Mouse (Mus musculus) hindlimb bud, embryonic 11.5 days (tissue): ENCODE results near the gene Olfr1370.
"Not testable (repeated sequence)": the region's sequence is repeated elsewhere in the genome, so short reads cannot be mapped to it uniquely, and the experiment has no call there.

Experiments used
- DNase-seq: peaks from one replicate; pipeline ENCODE4 v3.0.0-alpha.2; 2012; ENCODE audit warnings: low read depth, low spot score; ENCODE audit errors: extremely low spot score

Olfr1370 gene

DNA sequence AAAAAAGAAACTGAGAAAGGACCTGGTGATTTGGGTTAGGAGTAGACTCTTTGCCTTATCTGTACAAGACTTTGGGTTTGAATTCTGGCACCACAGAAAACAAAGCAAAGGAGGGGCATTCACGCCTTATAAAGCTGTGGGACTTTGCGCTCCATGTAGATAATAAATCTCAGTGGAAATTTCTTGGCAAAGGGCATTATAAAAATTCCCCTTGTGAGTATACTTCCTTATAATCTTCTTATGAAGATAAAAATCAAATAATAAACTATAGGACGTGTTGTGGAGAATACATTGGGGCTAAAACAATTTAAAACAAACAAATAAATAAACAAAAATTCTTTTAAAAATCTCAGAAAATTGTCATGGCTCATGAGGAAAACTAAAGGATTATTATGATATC lies at the start of gene Olfr1370:
Gene Olfr1370, minus strand, starts transcription at position 101 of the 400 bp plus-strand sequence.
- DNase-seq: no peak

DNA sequence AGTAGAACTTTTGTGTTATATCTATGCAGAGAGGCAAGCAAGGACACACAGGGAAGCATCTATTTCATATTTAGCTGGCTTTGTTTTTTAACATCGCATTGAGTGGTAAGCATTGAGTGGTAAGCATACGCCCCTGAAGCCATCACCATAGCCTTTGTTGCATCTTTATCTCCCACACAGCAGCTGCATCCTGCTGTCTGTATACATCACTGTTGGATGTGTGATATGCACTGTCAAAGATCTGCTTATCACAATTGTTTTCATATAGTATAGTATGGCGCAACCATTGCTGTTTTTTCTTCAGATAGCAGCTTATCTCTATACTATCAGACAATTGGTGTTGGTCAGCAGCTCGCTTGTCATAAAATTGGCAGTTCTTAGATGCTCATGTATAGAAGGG lies 39.4 kb upstream of the Olfr1370 start:
- no peak for DNase-seq

DNA sequence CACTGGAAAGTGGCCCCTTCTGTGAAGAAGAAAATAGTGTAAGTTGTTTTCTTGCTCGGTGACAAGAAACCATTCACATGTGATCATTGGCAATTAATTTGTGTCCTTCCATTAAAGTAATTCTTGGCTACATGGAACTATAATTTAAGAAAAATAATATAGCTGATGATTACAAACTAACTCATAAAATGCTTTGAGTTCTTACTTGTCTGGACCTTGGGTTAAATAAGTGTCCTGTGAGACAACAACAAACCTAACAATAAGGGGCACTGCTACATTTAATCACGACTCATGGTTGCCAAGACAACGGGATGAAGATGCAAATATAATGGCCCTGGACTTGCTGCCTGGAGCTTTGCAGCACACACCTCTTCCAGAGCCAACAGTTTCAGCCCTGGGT lies 36.4 kb upstream of the Olfr1370 start, which contains the start of gene Olfr1369-ps1:
Gene Olfr1369-ps1, plus strand, starts transcription at position 301 of the 400 bp plus-strand sequence.
- DNase-seq: not testable (repeated sequence)

DNA sequence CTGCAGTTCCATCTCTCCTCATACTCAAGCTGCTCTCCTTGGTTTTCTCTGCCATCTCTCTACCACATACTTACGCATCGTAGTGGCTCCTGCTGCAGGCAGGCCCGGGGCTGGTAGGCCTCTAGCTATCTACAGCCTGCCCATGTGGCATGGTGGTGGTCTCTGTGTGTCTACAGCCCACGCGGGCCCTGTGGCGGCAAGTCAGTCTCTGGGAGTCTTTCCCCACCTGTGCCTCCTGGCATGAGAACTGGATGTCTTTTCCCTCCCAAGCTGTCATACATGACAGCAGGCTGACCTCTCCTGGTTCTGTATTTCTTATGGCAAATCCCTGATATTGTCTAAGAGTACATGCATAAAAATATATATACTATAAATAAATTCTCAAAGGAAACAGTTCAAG lies 35.7 kb upstream of the Olfr1370 start:
- DNase-seq: no peak

DNA sequence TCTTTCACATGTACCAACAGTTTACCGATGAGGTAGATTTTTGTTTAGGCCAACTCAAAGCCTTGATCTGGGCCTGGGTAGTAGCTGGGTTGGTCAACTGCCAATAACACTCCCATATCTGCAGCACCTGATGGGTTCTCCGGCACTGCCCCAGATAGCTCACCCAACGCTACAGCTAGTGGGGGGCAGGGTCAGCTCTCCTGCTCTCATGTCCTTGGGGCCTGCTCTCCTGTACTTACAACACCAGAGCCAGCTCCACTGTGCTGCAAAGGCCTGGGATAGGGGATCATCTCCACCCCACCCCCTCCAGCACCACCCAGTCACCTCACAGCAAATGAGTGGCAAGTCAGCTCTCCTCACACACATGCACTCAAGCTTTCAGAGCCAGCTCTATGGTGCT lies 35.0 kb upstream of the Olfr1370 start:
- DNase-seq: no peak

DNA sequence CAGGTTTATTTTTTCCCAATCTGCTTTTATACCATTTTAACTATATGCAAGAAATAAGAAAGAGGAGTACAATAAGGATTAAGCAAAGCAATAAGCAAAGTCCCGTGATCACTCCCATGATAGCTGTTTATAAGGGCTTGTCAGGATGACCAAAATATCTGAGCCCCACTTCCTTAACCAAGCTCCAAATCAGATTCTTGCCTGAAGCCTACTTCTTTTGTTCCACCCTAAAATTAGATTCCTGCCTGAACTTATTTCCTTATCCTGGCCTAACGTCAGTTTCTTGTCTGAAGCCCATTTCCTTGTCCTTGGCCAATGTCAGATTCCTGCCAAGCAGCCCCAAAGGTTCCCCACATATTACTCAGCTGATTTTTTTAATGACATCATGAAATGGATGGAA lies 7.9 kb upstream of the Olfr1370 start:
- DNase-seq: no peak

DNA sequence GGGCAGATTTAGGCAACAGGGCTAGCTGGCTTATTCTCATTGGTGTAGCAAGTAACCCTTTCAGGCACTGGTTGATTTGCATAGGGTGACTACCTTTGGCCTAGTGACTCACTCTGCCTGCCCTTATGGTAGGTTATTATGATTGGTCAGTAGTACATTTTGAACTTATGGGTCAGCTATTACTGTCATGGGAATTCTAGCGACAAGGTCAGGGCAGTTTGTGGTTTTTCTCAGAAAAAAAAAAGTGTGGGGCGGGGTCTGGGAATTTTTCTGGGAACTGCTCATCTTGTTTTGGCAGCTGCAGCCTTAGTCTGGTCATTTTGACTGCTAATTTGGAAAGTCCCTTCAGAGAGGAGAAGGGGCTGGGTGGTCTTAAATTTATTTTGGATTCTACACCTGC lies 8.7 kb downstream of the Olfr1370 start:
- DNase-seq: no peak

DNA sequence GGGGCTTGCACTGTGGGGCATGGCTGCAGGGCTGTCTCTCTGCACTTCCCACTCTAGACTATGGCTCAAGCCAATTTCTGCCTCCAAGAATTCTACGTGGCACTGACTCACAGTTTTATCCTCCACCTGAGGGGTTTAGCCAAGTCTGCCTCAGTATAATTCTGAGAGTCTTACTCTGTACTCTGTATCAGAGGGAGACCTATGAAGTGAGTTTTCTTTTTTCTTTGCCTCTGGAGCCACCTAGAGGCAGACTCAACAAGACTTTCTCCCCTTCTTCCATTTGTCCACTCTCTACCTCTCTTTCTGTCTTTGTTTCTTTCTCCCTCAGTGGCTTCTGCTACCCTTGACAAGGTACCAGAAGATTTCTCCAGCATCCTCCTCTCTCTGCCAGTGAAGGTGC lies 24.6 kb downstream of the Olfr1370 start:
- DNase-seq: no peak

DNA sequence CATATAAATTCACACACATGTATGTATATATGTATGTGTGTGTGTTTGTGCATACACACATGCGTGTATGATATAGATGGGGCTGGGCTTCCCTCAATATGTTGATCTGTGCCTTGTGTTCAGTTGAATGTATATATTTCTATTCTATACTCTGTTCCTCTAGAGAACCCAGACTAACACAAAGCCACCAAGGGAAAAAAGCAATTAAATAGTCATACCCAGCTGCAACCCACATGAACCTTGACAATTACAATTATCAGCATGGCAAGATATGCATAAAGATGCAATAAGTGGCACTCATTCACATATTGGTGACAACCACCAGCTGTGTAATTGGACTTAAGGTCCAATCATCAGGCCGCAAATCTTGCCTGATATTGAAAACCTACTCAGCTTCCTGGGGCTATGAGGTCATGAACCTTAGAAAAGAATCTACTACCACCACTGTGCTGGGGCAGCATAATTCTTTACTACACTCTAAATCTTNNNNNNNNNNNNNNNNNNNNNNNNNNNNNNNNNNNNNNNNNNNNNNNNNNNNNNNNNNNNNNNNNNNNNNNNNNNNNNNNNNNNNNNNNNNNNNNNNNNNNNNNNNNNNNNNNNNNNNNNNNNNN lies 34.1 kb downstream of the Olfr1370 start:
- no peak for DNase-seq

DNA sequence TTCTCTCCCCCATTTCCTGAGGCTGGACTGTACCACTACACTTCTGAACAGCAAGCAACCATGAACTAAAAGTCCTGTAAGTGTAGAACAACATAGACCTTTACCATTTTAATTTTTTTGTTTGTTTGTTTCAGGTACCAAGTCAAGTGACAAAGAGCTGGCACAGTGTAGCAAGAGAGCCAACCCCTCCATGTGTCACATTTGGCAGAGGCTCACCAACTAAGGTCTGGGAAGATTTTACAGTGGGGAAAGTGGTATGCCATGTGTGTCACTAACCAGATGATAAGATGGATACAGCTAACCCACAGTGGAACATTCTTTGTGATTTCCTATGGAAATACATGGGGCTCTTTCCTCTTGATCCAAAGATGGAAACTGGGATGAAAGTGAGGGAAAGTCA lies 38.8 kb downstream of the Olfr1370 start:
- DNase-seq: no peak

DNA sequence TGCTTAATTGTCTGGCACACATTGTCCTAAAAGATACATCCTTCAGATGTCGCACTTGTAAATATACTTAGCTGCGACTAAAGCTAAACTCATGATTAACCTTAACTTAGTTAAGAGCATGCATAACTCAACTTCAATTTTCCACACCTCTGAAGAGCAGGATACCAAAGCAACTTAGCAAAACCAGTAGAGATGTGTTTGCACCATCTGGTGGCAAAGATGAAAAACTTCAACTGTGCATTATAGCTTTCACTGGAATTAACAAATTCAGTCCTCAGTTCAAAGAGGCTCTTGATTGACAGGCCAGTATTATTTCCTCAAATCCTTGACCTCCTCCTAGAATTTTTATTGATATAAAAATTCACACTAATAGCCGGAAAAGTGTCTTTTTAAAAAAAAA lies 39.7 kb downstream of the Olfr1370 start:
- DNase-seq: no peak

DNA sequence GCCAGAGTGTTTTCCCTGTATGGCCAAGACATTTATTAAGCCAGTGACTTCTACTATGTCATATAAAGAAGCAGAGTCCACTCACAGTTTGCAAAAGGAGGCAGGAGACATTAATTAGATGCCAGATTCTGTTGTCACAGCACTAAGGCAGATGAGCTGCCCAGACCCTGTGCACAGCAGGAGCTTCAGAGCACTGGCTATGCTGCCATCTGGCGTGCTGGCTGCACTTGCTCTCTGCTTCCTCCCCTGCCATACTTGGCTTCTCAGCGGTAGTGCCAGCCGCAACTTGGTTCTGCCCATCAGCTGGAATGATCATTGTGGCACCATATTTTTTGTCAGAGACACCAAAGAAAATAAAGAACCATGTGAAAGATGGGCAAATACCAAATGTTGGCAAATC lies 41.6 kb downstream of the Olfr1370 start:
- no peak for DNase-seq

DNA sequence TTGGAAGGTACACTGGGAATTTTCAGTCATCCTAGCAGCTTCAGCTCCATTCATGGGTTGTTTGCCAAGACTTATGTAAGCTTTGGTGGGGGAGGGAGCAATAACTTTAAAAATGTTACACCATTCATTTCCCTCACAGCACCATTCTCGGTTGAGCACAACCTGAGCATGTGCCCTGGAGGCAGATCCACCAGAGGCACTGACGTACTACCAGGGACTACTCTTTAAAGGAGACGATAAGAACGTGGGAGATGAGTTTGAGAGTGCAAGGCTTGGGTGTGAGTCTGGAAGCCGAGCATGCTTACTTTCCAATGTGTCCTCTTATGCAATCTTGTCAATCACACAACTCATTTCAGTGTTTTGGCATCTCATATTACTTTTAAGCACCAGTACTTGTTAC lies 49.9 kb downstream of the Olfr1370 start:
- DNase-seq: no peak
